Mouse (Mus musculus): ENCODE results near the gene Etv3. TPM values are rescaled to one million over a fixed set of nuclear protein-coding genes. Genes with fewer than 3 reads are reported as not detected.
A peak's percentile ranks its signal among the peaks of the same experiment; 100 is the strongest.

The Etv3 gene
- total and polyA plus RNA-seq, 2 experiments from 2014 or later = 7.8 to 14.2 TPM

DNA sequence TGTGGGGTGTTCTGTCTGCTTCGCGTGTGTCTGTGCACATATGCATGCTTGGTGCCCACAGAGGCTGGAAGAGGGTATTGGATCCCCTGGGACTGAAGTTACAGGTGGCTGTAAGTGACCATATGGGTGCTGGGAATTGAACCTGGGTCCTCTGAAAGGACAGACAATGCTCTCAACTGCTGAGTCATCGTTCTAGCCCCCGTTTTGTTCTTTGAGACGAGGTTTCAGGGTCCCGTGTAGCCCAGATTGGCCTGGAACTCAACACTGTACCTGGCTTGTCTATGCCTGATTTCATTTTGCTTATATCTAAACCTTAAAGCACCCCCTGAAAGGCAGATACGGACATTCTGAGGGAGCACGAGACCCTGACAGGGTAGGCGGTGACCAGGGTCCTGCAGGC, 14.4 kb upstream of the Etv3 start:
- Histone ChIP-seq H3K9ac (replicated peaks; ENCODE audit: low read depth, low read length) (no peak overlapping the region), H3K27ac (ENCODE audit: low read depth) (no peak overlapping the region), H3K27me3 (ENCODE audit: control insufficient read depth, insufficient read depth, low read length) (no peaks in the 10 kb centered on the region), H3K4me2 (ENCODE audit: low read depth, low read length) (no peak overlapping the region), H3K36me3 (replicated peaks; ENCODE audit: control insufficient read depth, insufficient read depth, low read length) (no peaks in the 10 kb centered on the region), H3K4me1 (ENCODE audit: control insufficient read depth, insufficient read depth) (peaks cover 28% of the 10 kb centered on the region), H3K4me3 (ENCODE audit: low read depth, low read length) (no peak overlapping the region), H3K9me3 (replicated peaks; ENCODE audit: control insufficient read depth, low read length) (no peaks in the 10 kb centered on the region)
- WGBS = 89% methylated on average over 9 of the region's 9 CpGs
- no peak for TF ChIP-seq EP300 (IDR thresholded peaks at IDR 0.05; ENCODE audit: low read depth)
- no peak for TF ChIP-seq CTCF (IDR thresholded peaks at IDR 0.05; ENCODE audit: low read depth)
- no peak for ATAC-seq (ENCODE audit: insufficient read depth, low read depth)
- no peak for DNase-seq (ENCODE audit: low spot score)

GRCm38 (mm10) chr3:87511971-87512765, 13.0 kb upstream of the Etv3 start:
- Histone ChIP-seq H3K27me3 (ENCODE audit: control insufficient read depth, insufficient read depth, low read length) (no peaks in the 10 kb centered on the region), H3K9me3 (replicated peaks; ENCODE audit: control insufficient read depth, low read length) (no peaks in the 10 kb centered on the region), H3K27ac (ENCODE audit: low read depth) (no peak overlapping the region), H3K9ac (replicated peaks; ENCODE audit: low read depth, low read length) (no peak overlapping the region), H3K4me3 (ENCODE audit: low read depth, low read length) (no peak overlapping the region), H3K4me2 (ENCODE audit: low read depth, low read length) (0 out of 2 replicates have a peak overlapping the region, but pooled peaks have one; percentile 3), H3K4me1 (ENCODE audit: control insufficient read depth, insufficient read depth) (peaks cover 39% of the 10 kb centered on the region), H3K36me3 (replicated peaks; ENCODE audit: control insufficient read depth, insufficient read depth, low read length) (no peaks in the 10 kb centered on the region)
- ATAC-seq (ENCODE audit: insufficient read depth, low read depth) (no peak), DNase-seq (ENCODE audit: low spot score) (no peak)
- WGBS = 23% methylated on average over 16 of the region's 16 CpGs
- TF ChIP-seq CTCF (IDR thresholded peaks at IDR 0.05; ENCODE audit: low read depth) = no peak
- TF ChIP-seq EP300 (IDR thresholded peaks at IDR 0.05; ENCODE audit: low read depth) = no peak

GRCm38 (mm10) chr3:87515567-87516081, 9.6 kb upstream of the Etv3 start:
- Histone ChIP-seq H3K36me3 (replicated peaks; ENCODE audit: control insufficient read depth, insufficient read depth, low read length) (no peaks in the 10 kb centered on the region), H3K4me1 (ENCODE audit: control insufficient read depth, insufficient read depth) (peaks cover 31% of the 10 kb centered on the region), H3K27me3 (ENCODE audit: control insufficient read depth, insufficient read depth, low read length) (no peaks in the 10 kb centered on the region), H3K4me3 (ENCODE audit: low read depth, low read length) (no peak overlapping the region), H3K4me2 (ENCODE audit: low read depth, low read length) (peak overlapping the region; percentile 42), H3K27ac (ENCODE audit: low read depth) (no peak overlapping the region), H3K9me3 (replicated peaks; ENCODE audit: control insufficient read depth, low read length) (no peaks in the 10 kb centered on the region), H3K9ac (replicated peaks; ENCODE audit: low read depth, low read length) (no peak overlapping the region)
- DNase-seq (ENCODE audit: low spot score) (no peak), ATAC-seq (ENCODE audit: insufficient read depth, low read depth) (0 out of 2 replicates have a peak, but pooled peaks have one; percentile 9)
- no peak for TF ChIP-seq CTCF (IDR thresholded peaks at IDR 0.05; ENCODE audit: low read depth)
- TF ChIP-seq EP300 (IDR thresholded peaks at IDR 0.05; ENCODE audit: low read depth) = no peak
- WGBS = 13% methylated on average over 13 of the region's 13 CpGs

GRCm38 (mm10) chr3:87518425-87518824, 6.8 kb upstream of the Etv3 start:
- H3K4me2 ChIP-seq (ENCODE audit: low read depth, low read length) = no peak overlapping the region
- H3K9ac ChIP-seq (replicated peaks; ENCODE audit: low read depth, low read length) = no peak overlapping the region
- peaks cover 20% of the 10 kb centered on the region for H3K4me1 ChIP-seq (ENCODE audit: control insufficient read depth, insufficient read depth)
- H3K4me3 ChIP-seq (ENCODE audit: low read depth, low read length) = no peak overlapping the region
- no peak overlapping the region for H3K27ac ChIP-seq (ENCODE audit: low read depth)
- H3K9me3 ChIP-seq (replicated peaks; ENCODE audit: control insufficient read depth, low read length) = no peaks in the 10 kb centered on the region
- no peaks in the 10 kb centered on the region for H3K27me3 ChIP-seq (ENCODE audit: control insufficient read depth, insufficient read depth, low read length)
- H3K36me3 ChIP-seq (replicated peaks; ENCODE audit: control insufficient read depth, insufficient read depth, low read length) = no peaks in the 10 kb centered on the region
- DNase-seq (ENCODE audit: low spot score) (no peak), ATAC-seq (ENCODE audit: insufficient read depth, low read depth) (no peak)
- no peak for TF ChIP-seq EP300 (IDR thresholded peaks at IDR 0.05; ENCODE audit: low read depth)
- no peak for TF ChIP-seq CTCF (IDR thresholded peaks at IDR 0.05; ENCODE audit: low read depth)

GRCm38 (mm10) chr3:87521126-87521525, 4.1 kb upstream of the Etv3 start:
- Histone ChIP-seq H3K36me3 (replicated peaks; ENCODE audit: control insufficient read depth, insufficient read depth, low read length) (no peaks in the 10 kb centered on the region), H3K4me3 (ENCODE audit: low read depth, low read length) (no peak overlapping the region), H3K4me2 (ENCODE audit: low read depth, low read length) (no peak overlapping the region), H3K9ac (replicated peaks; ENCODE audit: low read depth, low read length) (no peak overlapping the region), H3K4me1 (ENCODE audit: control insufficient read depth, insufficient read depth) (peaks cover 9% of the 10 kb centered on the region), H3K27me3 (ENCODE audit: control insufficient read depth, insufficient read depth, low read length) (no peaks in the 10 kb centered on the region), H3K27ac (ENCODE audit: low read depth) (no peak overlapping the region), H3K9me3 (replicated peaks; ENCODE audit: control insufficient read depth, low read length) (no peaks in the 10 kb centered on the region)
- TF ChIP-seq EP300 (IDR thresholded peaks at IDR 0.05; ENCODE audit: low read depth) (no peak), CTCF (IDR thresholded peaks at IDR 0.05; ENCODE audit: low read depth) (no peak)
- ATAC-seq (ENCODE audit: insufficient read depth, low read depth) = no peak
- WGBS = 64% methylated on average over 4 of the region's 4 CpGs
- DNase-seq (ENCODE audit: low spot score) = no peak
